Mouse (Mus musculus): Measurements from ENCODE around the gene Dhx35. TPM values are rescaled to one million over a fixed set of nuclear protein-coding genes. Genes with fewer than 3 reads are reported as not detected.

The Dhx35 gene
- total and polyA plus RNA-seq, 3 experiments = 15.2 to 21.6 (median 17.5) TPM

DNA sequence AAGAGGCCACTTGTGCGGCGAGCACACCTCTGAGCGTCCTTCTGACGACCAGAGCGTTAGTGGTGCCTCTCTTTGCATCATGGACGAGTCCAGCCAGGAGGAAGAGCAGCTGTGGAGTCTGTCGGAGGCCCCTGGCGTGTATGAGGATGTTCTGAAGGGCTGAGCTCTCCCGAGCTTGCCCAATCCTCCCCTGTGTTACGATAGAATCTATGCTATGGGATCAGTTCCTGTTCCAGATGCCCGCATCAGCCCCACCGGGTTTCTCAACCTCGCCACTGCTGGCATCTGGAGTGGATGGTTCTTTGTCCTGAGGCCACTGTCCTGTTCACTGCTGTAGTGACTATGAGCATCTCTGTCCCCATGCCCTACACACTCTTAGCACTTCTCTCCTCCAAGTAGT is 21.8 kb upstream of the Dhx35 start:
- Histone ChIP-seq H3K4me3 (no peak overlapping the region), H3K36me3 (ENCODE audit: control insufficient read depth, insufficient read depth, low read length) (no peaks in the 10 kb centered on the region)
- 86% methylated on average over 13 of the region's 13 CpGs for WGBS

DNA sequence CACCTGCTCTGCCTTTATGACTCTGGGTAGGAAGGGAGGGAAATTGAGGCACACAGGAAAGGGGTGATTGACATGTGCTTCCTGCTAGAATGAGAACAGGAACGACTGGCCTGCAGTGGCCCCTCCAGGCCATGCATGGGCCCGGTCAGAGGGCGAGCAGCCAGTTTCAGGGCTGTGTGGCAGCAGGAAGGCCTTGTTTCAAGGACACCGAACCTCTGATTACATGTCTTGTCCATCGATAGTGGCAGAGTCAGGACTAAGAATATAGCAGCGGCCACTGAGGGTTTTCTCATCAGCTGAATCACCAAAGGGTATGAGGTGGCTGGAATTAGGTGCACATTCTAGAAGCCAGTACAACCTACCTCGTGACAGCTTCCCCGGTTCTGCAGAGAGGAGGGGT is 19.7 kb upstream of the Dhx35 start:
- no peak for DNase-seq
- H3K36me3 ChIP-seq (ENCODE audit: control insufficient read depth, insufficient read depth, low read length) = no peaks in the 10 kb centered on the region
- 40% methylated on average over 8 of the region's 8 CpGs for WGBS
- H3K27me3 ChIP-seq (ENCODE audit: control insufficient read depth, insufficient read depth, low read length) = no peaks in the 10 kb centered on the region
- H3K27ac ChIP-seq = no peak overlapping the region
- H3K4me1 ChIP-seq (ENCODE audit: control insufficient read depth, insufficient read depth, low read length) = peaks cover 5% of the 10 kb centered on the region
- H3K9ac ChIP-seq (ENCODE audit: low read depth, low read length) = no peak overlapping the region
- no peak overlapping the region for H3K4me3 ChIP-seq
- no peaks in the 10 kb centered on the region for H3K79me2 ChIP-seq (replicated peaks; ENCODE audit: control insufficient read depth, insufficient read depth, low read length)
- TF ChIP-seq EP300 (IDR thresholded peaks at IDR 0.05; ENCODE audit: insufficient read depth, low read depth, low read length) = no peak
- no peak for TF ChIP-seq CTCF (IDR thresholded peaks at IDR 0.05)
- no peak for TF ChIP-seq POLR2A (IDR thresholded peaks at IDR 0.05; ENCODE audit: insufficient read depth, low read depth, low read length)
- intact Hi-C loops (cut with DNase I) = loop anchor here (5.0 kb wide), 1 partner anchor 67 kb away; no protein-coding TSS in a partner anchor

More for the DNA sequence above, 21.8 kb upstream of the Dhx35 start:
- TF ChIP-seq POLR2A (IDR thresholded peaks at IDR 0.05; ENCODE audit: insufficient read depth, low read depth, low read length) (no peak), CTCF (IDR thresholded peaks at IDR 0.05) (no peak), EP300 (IDR thresholded peaks at IDR 0.05; ENCODE audit: insufficient read depth, low read depth, low read length) (no peak)
- H3K4me1 ChIP-seq (ENCODE audit: control insufficient read depth, insufficient read depth, low read length) = peaks cover 6% of the 10 kb centered on the region
- intact Hi-C loops (cut with DNase I) = loop anchor here (5.0 kb wide), 1 partner anchor 69 kb away; no protein-coding TSS in a partner anchor
- no peak for DNase-seq
- no peaks in the 10 kb centered on the region for H3K79me2 ChIP-seq (replicated peaks; ENCODE audit: control insufficient read depth, insufficient read depth, low read length)
- H3K27ac ChIP-seq = no peak overlapping the region
- H3K27me3 ChIP-seq (ENCODE audit: control insufficient read depth, insufficient read depth, low read length) = no peaks in the 10 kb centered on the region
- no peak overlapping the region for H3K9ac ChIP-seq (ENCODE audit: low read depth, low read length)

DNA sequence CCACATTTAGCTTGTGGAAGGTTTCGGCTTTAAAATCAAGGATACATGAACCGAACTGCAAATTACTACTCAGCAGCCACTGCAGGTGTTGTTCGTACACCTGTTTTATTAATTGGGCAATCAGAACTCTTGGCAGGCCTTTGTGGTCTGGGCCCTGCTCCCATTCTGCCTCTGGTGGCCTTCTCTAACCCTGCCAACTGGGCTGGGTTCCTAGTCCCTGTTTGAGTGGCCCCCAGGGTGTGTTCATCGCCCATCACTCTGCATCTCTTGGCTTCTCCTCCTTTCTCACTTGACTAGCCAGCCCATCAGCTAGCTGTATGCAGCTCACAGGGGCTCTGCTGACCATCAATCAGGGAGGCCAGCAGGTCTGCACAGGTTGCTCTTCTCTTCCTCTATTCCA is 17.9 kb upstream of the Dhx35 start:
- TF ChIP-seq POLR2A (IDR thresholded peaks at IDR 0.05; ENCODE audit: insufficient read depth, low read depth, low read length) = no peak
- Histone ChIP-seq H3K9ac (ENCODE audit: low read depth, low read length) (no peak overlapping the region), H3K27me3 (ENCODE audit: control insufficient read depth, insufficient read depth, low read length) (no peaks in the 10 kb centered on the region), H3K27ac (no peak overlapping the region), H3K4me3 (no peak overlapping the region), H3K4me1 (ENCODE audit: control insufficient read depth, insufficient read depth, low read length) (peaks cover 5% of the 10 kb centered on the region), H3K79me2 (replicated peaks; ENCODE audit: control insufficient read depth, insufficient read depth, low read length) (no peaks in the 10 kb centered on the region), H3K36me3 (ENCODE audit: control insufficient read depth, insufficient read depth, low read length) (no peaks in the 10 kb centered on the region)
- intact Hi-C loops (cut with DNase I) = no loop called here
- 50% methylated on average over 4 of the region's 4 CpGs for WGBS
- DNase-seq = no peak

DNA sequence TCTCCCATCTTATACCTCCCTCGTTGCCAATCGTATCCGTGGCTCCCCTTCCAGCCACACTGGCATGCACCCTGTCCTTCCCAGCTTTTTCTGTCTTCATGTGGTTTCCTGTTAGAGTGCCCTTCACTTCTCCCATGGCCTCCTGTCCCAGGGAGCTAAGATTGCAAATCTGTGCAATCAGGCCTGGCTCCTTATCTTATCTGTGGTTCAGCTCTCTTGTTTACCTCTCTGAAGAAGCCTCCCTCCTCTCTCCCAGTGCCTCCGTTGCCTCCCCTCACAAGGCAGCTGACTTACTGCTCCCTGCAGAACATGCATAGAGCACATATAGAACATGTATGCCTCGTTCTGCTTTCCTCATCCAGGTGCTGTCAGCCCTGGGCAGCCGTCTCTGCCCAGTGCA is 17.1 kb upstream of the Dhx35 start:
- no peak overlapping the region for H3K27ac ChIP-seq

DNA sequence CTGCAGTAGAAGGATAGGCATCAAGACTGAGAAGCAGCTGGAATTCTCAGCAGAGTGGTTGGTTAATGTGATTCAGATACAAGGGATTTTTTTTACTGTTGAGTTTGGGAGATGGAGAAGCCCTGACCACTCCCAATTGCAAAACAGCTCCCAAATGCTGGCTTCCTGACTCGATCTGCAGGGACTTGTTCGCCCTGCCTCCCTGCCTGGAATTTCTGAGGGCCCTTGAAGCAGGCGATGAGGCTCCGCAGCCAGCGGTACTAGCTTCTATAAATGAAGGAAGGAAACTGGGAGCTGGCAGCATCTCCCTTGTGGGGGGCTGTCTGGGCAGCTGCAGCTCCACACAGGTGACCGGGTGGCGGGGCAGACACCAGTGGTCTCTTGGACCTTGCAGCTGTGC is 16.3 kb upstream of the Dhx35 start:
- WGBS = 45% methylated on average over 7 of the region's 7 CpGs
- peaks cover 5% of the 10 kb centered on the region for H3K4me1 ChIP-seq (ENCODE audit: control insufficient read depth, insufficient read depth, low read length)
- TF ChIP-seq CTCF (IDR thresholded peaks at IDR 0.05) = no peak
- TF ChIP-seq POLR2A (IDR thresholded peaks at IDR 0.05; ENCODE audit: insufficient read depth, low read depth, low read length) = no peak
- TF ChIP-seq EP300 (IDR thresholded peaks at IDR 0.05; ENCODE audit: insufficient read depth, low read depth, low read length) = no peak
- H3K27ac ChIP-seq = no peak overlapping the region
- no peaks in the 10 kb centered on the region for H3K27me3 ChIP-seq (ENCODE audit: control insufficient read depth, insufficient read depth, low read length)
- no peak overlapping the region for H3K9ac ChIP-seq (ENCODE audit: low read depth, low read length)
- H3K4me3 ChIP-seq = no peak overlapping the region
- no peaks in the 10 kb centered on the region for H3K79me2 ChIP-seq (replicated peaks; ENCODE audit: control insufficient read depth, insufficient read depth, low read length)
- intact Hi-C loops (cut with DNase I) = no loop called here
- DNase-seq = no peak
- no peaks in the 10 kb centered on the region for H3K36me3 ChIP-seq (ENCODE audit: control insufficient read depth, insufficient read depth, low read length)

More for the DNA sequence above, 17.1 kb upstream of the Dhx35 start:
- no peaks in the 10 kb centered on the region for H3K27me3 ChIP-seq (ENCODE audit: control insufficient read depth, insufficient read depth, low read length)
- peaks cover 5% of the 10 kb centered on the region for H3K4me1 ChIP-seq (ENCODE audit: control insufficient read depth, insufficient read depth, low read length)
- no peak overlapping the region for H3K9ac ChIP-seq (ENCODE audit: low read depth, low read length)
- 35% methylated on average over 6 of the region's 6 CpGs for WGBS
- TF ChIP-seq POLR2A (IDR thresholded peaks at IDR 0.05; ENCODE audit: insufficient read depth, low read depth, low read length) (no peak), CTCF (IDR thresholded peaks at IDR 0.05) (no peak), EP300 (IDR thresholded peaks at IDR 0.05; ENCODE audit: insufficient read depth, low read depth, low read length) (no peak)
- H3K36me3 ChIP-seq (ENCODE audit: control insufficient read depth, insufficient read depth, low read length) = no peaks in the 10 kb centered on the region
- H3K79me2 ChIP-seq (replicated peaks; ENCODE audit: control insufficient read depth, insufficient read depth, low read length) = no peaks in the 10 kb centered on the region
- no peak overlapping the region for H3K4me3 ChIP-seq
- no peak for DNase-seq
- intact Hi-C loops (cut with DNase I) = no loop called here

DNA sequence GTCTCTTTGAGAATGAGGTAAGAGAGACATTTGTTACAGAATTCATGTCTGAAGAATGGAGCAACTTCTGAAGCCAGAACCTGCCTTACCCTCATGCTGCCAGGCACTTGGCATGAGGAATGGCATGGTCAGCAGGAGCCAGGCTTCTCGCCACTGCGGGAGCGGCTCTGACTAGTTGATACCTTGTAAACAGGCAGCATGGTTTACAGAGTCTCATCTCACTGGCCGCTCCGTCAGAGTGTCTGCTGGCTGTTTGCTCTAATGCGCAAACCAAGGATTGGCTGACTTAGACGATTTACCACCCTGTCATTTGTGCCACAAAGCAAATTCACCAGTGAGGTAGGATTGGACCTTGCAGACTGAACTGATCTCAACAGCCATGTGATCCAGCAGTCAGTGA is 13.5 kb upstream of the Dhx35 start:
- Histone ChIP-seq H3K4me1 (ENCODE audit: control insufficient read depth, insufficient read depth, low read length) (peaks cover 5% of the 10 kb centered on the region), H3K27ac (no peak overlapping the region), H3K9ac (ENCODE audit: low read depth, low read length) (no peak overlapping the region), H3K36me3 (ENCODE audit: control insufficient read depth, insufficient read depth, low read length) (no peaks in the 10 kb centered on the region), H3K79me2 (replicated peaks; ENCODE audit: control insufficient read depth, insufficient read depth, low read length) (no peaks in the 10 kb centered on the region), H3K27me3 (ENCODE audit: control insufficient read depth, insufficient read depth, low read length) (no peaks in the 10 kb centered on the region), H3K4me3 (no peak overlapping the region)
- intact Hi-C loops (cut with DNase I) = no loop called here
- TF ChIP-seq CTCF (IDR thresholded peaks at IDR 0.05) = no peak
- TF ChIP-seq POLR2A (IDR thresholded peaks at IDR 0.05; ENCODE audit: insufficient read depth, low read depth, low read length) = no peak
- TF ChIP-seq EP300 (IDR thresholded peaks at IDR 0.05; ENCODE audit: insufficient read depth, low read depth, low read length) = no peak
- 94% methylated on average over 7 of the region's 7 CpGs for WGBS
- DNase-seq = no peak

All from heart, adult 2 months (tissue).